Mouse (Mus musculus) liver, adult 2 months (tissue): ENCODE data around the gene Cltc. TPM values are rescaled to one million over a fixed set of nuclear protein-coding genes. Genes with fewer than 3 reads are reported as not detected.

Experiments used
- DNase-seq: peaks from one replicate; pipeline ENCODE4 v3.0.0-alpha.2; 2011; ENCODE audit warnings: low read depth, low spot score; ENCODE audit errors: extremely low read depth
- H3K27ac ChIP-seq: fragments of 200-500 bp; replicated peaks from 2 replicates; pipeline ENCODE4 v1.5.1; 2012; ENCODE audit warnings: low read depth, mild to moderate bottlenecking, control low read depth, inconsistent platforms, low read length; ENCODE audit not compliant: insufficient read depth
- H3K27me3 ChIP-seq: fragments of 200-500 bp; 2 replicates; pipeline ENCODE4 v1.6.1; 2012; ENCODE audit warnings: mild to moderate bottlenecking, moderate library complexity, low read length, inconsistent platforms; ENCODE audit not compliant: control insufficient read depth, insufficient read depth
- H3K36me3 ChIP-seq: fragments of 200-500 bp; 2 replicates; pipeline ENCODE4 v1.6.1; 2012; ENCODE audit warnings: low read length, inconsistent platforms; ENCODE audit not compliant: control insufficient read depth, insufficient read depth
- H3K4me1 ChIP-seq: fragments of 200-500 bp; 2 replicates; pipeline ENCODE4 v1.6.1; 2011; ENCODE audit warnings: low read length; ENCODE audit not compliant: control insufficient read depth, insufficient read depth
- H3K4me3 ChIP-seq: fragments of 200-500 bp; 2 replicates; pipeline ENCODE4 v1.5.1; 2011; ENCODE audit warnings: low read depth, mild to moderate bottlenecking, control low read depth, low read length, moderate library complexity; ENCODE audit not compliant: insufficient read depth
- H3K79me2 ChIP-seq: fragments of 200-500 bp; 2 replicates; pipeline ENCODE4 v1.6.1; 2012; ENCODE audit warnings: inconsistent platforms, mild to moderate bottlenecking, low read length, moderate library complexity; ENCODE audit not compliant: control insufficient read depth, insufficient read depth
- H3K9ac ChIP-seq: fragments of 200-500 bp; 2 replicates; pipeline ENCODE4 v1.6.1; 2012; ENCODE audit warnings: low read depth, mild to moderate bottlenecking, control low read depth, inconsistent platforms, low read length
- CTCF ChIP-seq: fragments of 200-500 bp; IDR thresholded peaks from 2 replicates; pipeline ENCODE4 v1.5.1; 2011; ENCODE audit warnings: low read depth, low read length, control low read depth
- POLR2A ChIP-seq: fragments of 200-500 bp; IDR thresholded peaks from 2 replicates; pipeline ENCODE4 v1.6.1; 2011; ENCODE audit warnings: low read length, control low read depth; ENCODE audit not compliant: insufficient read depth; ENCODE audit errors: extremely low read depth
- WGBS: fragments of 180-500 bp; shearing (Covaris S2); methylation state at CpG from one replicate; pipeline ENCODE4 v1.1.7; 2018; 5-methylcytosine and 5-hydroxymethylcytosine counted together
- polyA plus RNA-seq: library from polyadenylated mRNA; depleted of rRNA; stranded (reverse); fragments of >200 nt; gene quantifications from 2 replicates; pipeline ENCODE4 v1.2.3, GENCODE M21; 2012
- total RNA-seq: library from RNA; depleted of rRNA; stranded (reverse); fragments of >200 nt; gene quantifications from 2 replicates; pipeline ENCODE4 v1.2.3, GENCODE M21; 2014

The Cltc gene
- total and polyA plus RNA-seq, 2 experiments: 49.9 to 191 TPM

DNA sequence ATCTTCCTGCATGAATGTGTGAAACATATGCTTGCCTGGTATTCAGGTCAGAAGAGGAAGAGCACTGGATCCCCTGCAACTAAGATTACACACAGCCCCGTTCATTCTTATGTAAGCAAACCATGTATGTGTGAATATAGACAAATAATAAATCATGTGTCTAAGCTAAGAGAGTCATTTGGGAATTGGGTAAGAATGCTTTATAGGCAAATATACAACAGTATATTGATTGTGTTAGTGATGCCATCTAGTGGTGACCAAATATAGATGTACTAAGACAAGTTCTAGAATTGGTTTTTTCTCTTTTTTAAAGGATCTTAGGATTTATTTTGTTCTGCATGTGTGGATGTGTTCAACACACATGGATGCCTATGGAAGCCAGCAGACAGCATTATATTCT lies 101.7 kb downstream of the Cltc start:
- H3K4me3 ChIP-seq: no peak overlapping the region
- TF ChIP-seq POLR2A (no peak), CTCF (0 out of 2 replicates have a peak, but pooled peaks have one; percentile 14)
- H3K79me2 ChIP-seq: no peaks in the 10 kb centered on the region; the same call in 1 of the 2 replicates
- H3K4me1 ChIP-seq: peaks cover 2% of the 10 kb centered on the region; the same call in 1 of the 2 replicates
- H3K27ac ChIP-seq: no peak overlapping the region
- DNase-seq: peak; percentile 63
- 7% methylated on average over 1 of the region's 1 CpGs for WGBS
- H3K27me3 ChIP-seq: no peaks in the 10 kb centered on the region
- peaks cover 27% of the 10 kb centered on the region for H3K36me3 ChIP-seq
- no peak overlapping the region for H3K9ac ChIP-seq

DNA sequence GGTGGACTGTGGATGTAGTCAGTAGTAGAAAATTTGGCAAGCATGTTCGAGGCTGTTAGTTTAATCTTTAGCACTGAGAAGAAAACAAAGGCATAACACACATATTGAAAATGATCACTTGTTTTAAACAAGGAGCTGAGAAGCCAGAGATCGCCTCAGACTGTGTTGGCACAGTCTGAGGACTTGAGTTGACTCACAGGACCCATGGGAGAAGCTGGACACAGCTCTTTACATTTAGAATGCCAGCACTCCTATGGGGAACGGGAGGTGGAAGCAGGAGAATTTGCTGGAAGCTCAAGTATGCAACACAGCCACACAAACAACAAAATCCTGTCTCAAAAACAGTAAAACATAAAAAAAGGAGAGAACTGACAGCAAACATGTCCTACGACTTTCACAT lies 103.3 kb downstream of the Cltc start:
- no peak for DNase-seq
- peaks cover 20% of the 10 kb centered on the region for H3K36me3 ChIP-seq
- H3K27me3 ChIP-seq: no peaks in the 10 kb centered on the region
- TF ChIP-seq CTCF: no peak
- TF ChIP-seq POLR2A: no peak
- no peak overlapping the region for H3K4me3 ChIP-seq
- no peaks in the 10 kb centered on the region; the same call in 1 of the 2 replicates for H3K79me2 ChIP-seq
- H3K9ac ChIP-seq: no peak overlapping the region; the same call in 1 of the 2 replicates
- H3K4me1 ChIP-seq: peaks cover 2% of the 10 kb centered on the region; the same call in 1 of the 2 replicates
- H3K27ac ChIP-seq: peak overlapping the region; percentile 52; the same call in 1 of the 2 replicates
- 65% methylated on average over 4 of the region's 4 CpGs for WGBS

DNA sequence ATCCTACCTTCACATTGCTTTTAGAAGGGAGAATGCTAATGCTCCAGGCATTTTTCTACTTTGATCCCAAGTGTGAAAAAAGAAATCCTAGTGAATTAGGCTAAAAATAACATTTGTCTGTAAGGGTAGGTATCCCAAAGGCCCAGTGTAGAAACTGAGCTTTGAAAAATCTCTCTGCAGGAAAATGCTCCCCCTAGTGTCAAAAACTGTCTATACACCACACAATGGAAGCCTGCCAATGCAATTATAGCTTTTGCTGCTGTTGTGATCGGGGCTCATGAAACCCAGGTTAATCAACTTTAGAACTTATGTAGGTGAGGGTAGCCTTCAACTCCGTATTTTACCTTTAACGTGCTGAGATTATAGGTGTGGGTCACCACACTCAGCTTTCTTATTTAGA lies 103.9 kb downstream of the Cltc start:
- H3K36me3 ChIP-seq: peaks cover 15% of the 10 kb centered on the region
- H3K27ac ChIP-seq: peak overlapping the region; percentile 52; the same call in 1 of the 2 replicates
- no peaks in the 10 kb centered on the region for H3K27me3 ChIP-seq
- peak; percentile 72 for DNase-seq
- no peaks in the 10 kb centered on the region; the same call in 1 of the 2 replicates for H3K79me2 ChIP-seq
- no peak for TF ChIP-seq POLR2A
- TF ChIP-seq CTCF: peak; percentile 62
- H3K4me1 ChIP-seq: peaks cover 2% of the 10 kb centered on the region; the same call in 1 of the 2 replicates
- H3K4me3 ChIP-seq: no peak overlapping the region
- 4% methylated on average over 3 of the region's 3 CpGs for WGBS
- no peak overlapping the region; the same call in 1 of the 2 replicates for H3K9ac ChIP-seq

DNA sequence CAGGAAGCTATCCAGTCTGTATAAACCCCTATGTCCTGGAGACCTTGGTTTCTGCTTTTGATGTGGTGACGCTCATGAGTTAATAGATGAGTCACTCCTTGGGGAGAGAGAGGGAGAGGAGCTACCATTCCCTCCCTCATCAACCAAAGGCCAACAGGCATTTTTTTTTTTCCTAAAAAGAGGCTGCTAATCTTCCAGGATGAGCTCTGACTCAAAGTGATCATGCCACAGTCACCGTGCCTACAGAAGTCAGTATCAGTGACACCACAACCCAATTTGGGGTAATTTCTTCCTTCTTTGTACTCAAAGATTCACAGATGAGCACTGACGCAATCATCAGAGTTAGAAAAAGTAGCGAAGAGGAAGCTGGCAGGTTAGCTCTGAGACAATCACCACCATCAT lies 104.8 kb downstream of the Cltc start:
- WGBS: 85% methylated on average over 4 of the region's 4 CpGs
- Histone ChIP-seq H3K36me3 (peaks cover 19% of the 10 kb centered on the region), H3K27me3 (no peaks in the 10 kb centered on the region), H3K4me1 (peaks cover 2% of the 10 kb centered on the region; the same call in 1 of the 2 replicates), H3K27ac (no peak overlapping the region), H3K79me2 (peaks cover 3% of the 10 kb centered on the region; the same call in 1 of the 2 replicates), H3K4me3 (no peak overlapping the region), H3K9ac (no peak overlapping the region)
- TF ChIP-seq CTCF: no peak
- no peak for TF ChIP-seq POLR2A
- DNase-seq: no peak

DNA sequence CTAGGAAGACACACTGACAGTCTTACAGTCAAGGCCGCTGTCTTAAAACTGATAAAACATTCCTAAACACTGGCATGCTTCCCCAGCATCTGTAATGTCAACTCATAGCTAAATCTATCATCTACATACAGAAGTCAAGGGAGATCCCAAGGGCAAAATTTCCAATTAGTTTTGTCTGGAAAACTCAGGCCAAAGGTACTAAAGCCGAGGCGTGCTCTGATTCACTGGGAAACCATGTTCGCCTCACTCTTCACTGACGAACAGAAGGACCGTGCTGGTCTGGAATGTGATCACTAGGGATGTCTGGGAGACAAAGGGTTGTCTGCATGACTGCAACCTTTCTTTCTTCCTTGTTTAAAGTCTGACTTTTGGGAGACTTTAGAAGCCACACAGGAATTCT lies 106.7 kb downstream of the Cltc start:
- Histone ChIP-seq H3K4me3 (no peak overlapping the region), H3K9ac (no peak overlapping the region), H3K4me1 (peaks cover 2% of the 10 kb centered on the region; the same call in 1 of the 2 replicates), H3K36me3 (peaks cover 22% of the 10 kb centered on the region), H3K27ac (no peak overlapping the region), H3K27me3 (no peaks in the 10 kb centered on the region), H3K79me2 (peaks cover 6% of the 10 kb centered on the region; the same call in 1 of the 2 replicates)
- no peak for TF ChIP-seq CTCF
- TF ChIP-seq POLR2A: no peak
- WGBS: 88% methylated on average over 6 of the region's 6 CpGs
- DNase-seq: no peak

DNA sequence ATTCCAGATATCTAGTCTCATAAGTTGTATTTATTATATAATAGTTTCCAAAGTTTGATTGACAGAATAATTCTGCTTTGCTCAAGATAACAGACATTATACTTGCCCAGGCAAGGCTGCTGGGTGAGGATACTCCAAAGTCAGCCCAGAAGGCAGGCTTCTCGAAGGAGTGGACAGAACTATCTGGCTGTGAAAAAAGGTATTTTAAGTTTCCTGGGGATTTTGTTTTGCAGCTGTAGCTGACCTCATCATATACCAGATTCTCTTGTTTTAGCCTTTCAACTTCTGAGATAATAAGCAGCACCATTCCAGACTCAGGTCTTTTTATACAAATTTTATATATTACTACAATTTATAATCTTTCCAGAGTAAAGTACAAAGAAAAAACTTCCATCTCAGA lies 107.8 kb downstream of the Cltc start:
- Histone ChIP-seq H3K36me3 (peaks cover 19% of the 10 kb centered on the region), H3K9ac (no peak overlapping the region), H3K4me1 (peaks cover 2% of the 10 kb centered on the region; the same call in 1 of the 2 replicates), H3K4me3 (no peak overlapping the region), H3K79me2 (peaks cover 6% of the 10 kb centered on the region; the same call in 1 of the 2 replicates), H3K27ac (no peak overlapping the region), H3K27me3 (no peaks in the 10 kb centered on the region)
- 93% methylated on average over 1 of the region's 1 CpGs for WGBS
- no peak for DNase-seq
- TF ChIP-seq CTCF (no peak), POLR2A (no peak)
